8 mouse cellular contexts compared by ENCODE assay signal in the genomic region with DNA sequence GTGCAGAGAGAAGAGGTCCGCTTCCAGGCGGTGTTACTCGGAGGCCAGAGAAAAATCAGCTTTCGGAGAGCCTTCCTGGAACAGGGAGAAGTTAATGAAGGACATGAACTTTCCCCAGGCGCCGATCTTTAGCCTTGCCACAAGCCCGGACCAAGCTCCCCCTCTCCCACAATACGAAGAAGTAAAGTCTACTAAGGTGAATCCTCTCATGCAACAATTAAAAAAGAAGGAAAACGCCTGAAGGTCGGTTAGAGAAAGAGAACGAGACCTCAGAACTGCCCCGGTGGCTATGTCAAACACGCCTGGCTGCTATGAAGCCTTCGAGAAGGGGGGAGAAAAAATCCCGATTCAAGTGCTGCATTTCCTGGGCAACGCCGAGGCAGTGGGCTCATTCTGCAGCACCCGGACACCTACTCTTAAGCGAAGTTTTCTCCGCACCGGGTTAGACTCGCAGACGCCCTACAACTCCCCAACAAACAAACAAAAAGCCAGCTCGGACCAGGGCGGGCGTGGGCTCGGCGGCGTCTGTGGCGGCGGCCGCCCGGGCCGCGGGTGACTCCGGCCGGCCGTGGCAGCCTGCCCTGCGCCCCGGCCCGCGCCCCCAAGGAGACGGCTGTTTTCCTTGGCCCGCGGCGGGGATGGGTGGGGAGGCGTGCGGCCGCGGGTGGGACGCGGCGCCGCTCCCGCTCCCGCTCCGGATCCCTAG. TPM values are rescaled to one million over a fixed set of nuclear protein-coding genes. Genes with fewer than 3 reads are reported as not detected.
DNase-seq lines count a peak whose midpoint lies in the region; ATAC-seq and TF ChIP-seq lines count a peak whose summit lies in the region.

No protein-coding gene starts in this region.

- TF ChIP-seq CTCF in lung, postnatal 0 days (IDR thresholded peaks at IDR 0.05): no peak
- no peak for TF ChIP-seq CTCF in small intestine, adult 2 months (IDR thresholded peaks at IDR 0.05; ENCODE audit: extremely low read depth, insufficient read length, insufficient replicate concordance, low read depth, low read length)

- peak overlapping the region; percentile 98 for H3K27ac ChIP-seq in lung, postnatal 0 days (ENCODE audit: low read length)
- peak overlapping the region; percentile 76 for H3K27ac ChIP-seq in small intestine, adult 2 months (ENCODE audit: insufficient read depth, low read depth, low read length)

- no peak for ATAC-seq in megakaryocyte, adult 5-6 weeks (ENCODE audit: poor library complexity, severe bottlenecking)
- peak; percentile 18 for ATAC-seq in lung, postnatal 0 days

- H3K4me1 ChIP-seq in megakaryocyte, embryonic 14.5 days: peaks cover 61% of the 10 kb centered on the region
- peaks cover 20% of the 10 kb centered on the region for H3K4me1 ChIP-seq in lung, postnatal 0 days (ENCODE audit: insufficient read depth, low read depth, low read length)
- peaks cover 7% of the 10 kb centered on the region; the same call in 1 of the 2 replicates for H3K4me1 ChIP-seq in small intestine, adult 2 months (ENCODE audit: control insufficient read depth, insufficient read depth, insufficient read length, low read length)

- peak overlapping the region; percentile 86 for H3K9ac ChIP-seq in lung, postnatal 0 days (replicated peaks; ENCODE audit: low read depth)

- H3K4me3 ChIP-seq in megakaryocyte, embryonic 14.5 days (replicated peaks): peak overlapping the region; percentile 97
- H3K4me3 ChIP-seq in lung, postnatal 0 days (ENCODE audit: low read depth, low read length): peak overlapping the region; percentile 95
- H3K4me3 ChIP-seq in small intestine, adult 2 months (ENCODE audit: low read depth, low read length): peak overlapping the region; percentile 94

- H3K27me3 ChIP-seq in megakaryocyte, embryonic 14.5 days (replicated peaks): no peaks in the 10 kb centered on the region
- H3K27me3 ChIP-seq in lung, postnatal 0 days (replicated peaks; ENCODE audit: insufficient read depth, low read length): no peaks in the 10 kb centered on the region
- no peaks in the 10 kb centered on the region for H3K27me3 ChIP-seq in small intestine, adult 2 months (ENCODE audit: control insufficient read depth, insufficient read depth, low read length)

- DNase-seq in cerebellum, postnatal 25 days: peak; percentile 63 to 67
- DNase-seq in heart, adult 18-20 months: peak; percentile 45 to 75
- peak; percentile 54 for DNase-seq in kidney, adult 8-10 months
- peak; percentile 49 for DNase-seq in lung, postnatal 0 days (ENCODE audit: low spot score)
- no peak for DNase-seq in left cerebral cortex, adult 9 months (ENCODE audit: low spot score in 2 of 2)

- no peak for TF ChIP-seq POLR2A in small intestine, adult 2 months (IDR thresholded peaks at IDR 0.05; ENCODE audit: low read depth, low read length)

- TF ChIP-seq EP300 in lung, postnatal 0 days (IDR thresholded peaks at IDR 0.05): no peak

- H3K4me2 ChIP-seq in lung, postnatal 0 days (replicated peaks; ENCODE audit: low read depth, low read length): peak overlapping the region; percentile 88

- under 1% methylated on average over 39 of the region's 57 CpGs for WGBS in lung, postnatal 0 days
- WGBS in small intestine, adult 2 months: under 1% methylated on average over 57 of the region's 57 CpGs

- no peaks in the 10 kb centered on the region for H3K36me3 ChIP-seq in megakaryocyte, embryonic 14.5 days (replicated peaks; ENCODE audit: low read length)
- H3K36me3 ChIP-seq in lung, postnatal 0 days (ENCODE audit: insufficient read depth, low read length): no peaks in the 10 kb centered on the region
- H3K36me3 ChIP-seq in small intestine, adult 2 months (ENCODE audit: control insufficient read depth, insufficient read depth, low read length): no peaks in the 10 kb centered on the region

- H3K9me3 ChIP-seq in megakaryocyte, embryonic 14.5 days: no peaks in the 10 kb centered on the region
- no peaks in the 10 kb centered on the region for H3K9me3 ChIP-seq in lung, postnatal 0 days (ENCODE audit: low read length)

RNA-seq across cellular contexts. Expression of gene Arhgap21, which starts 0.9 kb away (rescaled TPM):
- polyA plus RNA-seq in megakaryocyte, embryonic 14.5 days (2012; ENCODE audit: insufficient read depth, low replicate concordance): 11.2 and 17.6 TPM in 2 replicates
- 17.3 and 17.7 TPM in 2 replicates for total RNA-seq in megakaryocyte, adult 5-6 weeks (2015)
- 11.4 and 26.1 TPM in 2 replicates for total RNA-seq in megakaryocyte, adult 5-6 weeks (2017)
- total RNA-seq in heart, adult 18-20 months (2021): 10 to 100 TPM; 61.8 to 72.0 TPM
- 9.9 and 10.9 TPM in 2 replicates for polyA plus RNA-seq in lung, postnatal 0 days (2015; fragmentation: Nextera tagmentation; extraction: Ambion mirVana)
- polyA plus RNA-seq in small intestine, adult 2 months (2012; rRNA removed): 4.9 and 12.6 TPM in 2 replicates

Comparison
In these comparisons a context has a peak if more than half of its experiments do, and no peak if none do; other contexts are left out.
1. DNase-seq: peak in cerebellum, postnatal 25 days (2 of 2), heart, adult 18-20 months (2 of 2), kidney, adult 8-10 months (2 of 2) and lung, postnatal 0 days (single experiment); none in left cerebral cortex, adult 9 months (0 of 2).
2. Peak in every context shown above with its lines, with median percentiles within 50 percentile points of each other: H3K4me3 ChIP-seq.